Mouse (Mus musculus): ENCODE data around the gene Mcl1. TPM values are rescaled to one million over a fixed set of nuclear protein-coding genes. Genes with fewer than 3 reads are reported as not detected.
A peak's percentile ranks its signal among the peaks of the same experiment; 100 is the strongest.

Mcl1 gene
- polyA plus RNA-seq, 1 experiment from 2014 or later, result 52.4 TPM

GRCm38 (mm10) chr3:95645313-95646235 lies 13.0 kb upstream of the Mcl1 start:
- 56% methylated on average over 10 of the region's 10 CpGs for WGBS

DNA sequence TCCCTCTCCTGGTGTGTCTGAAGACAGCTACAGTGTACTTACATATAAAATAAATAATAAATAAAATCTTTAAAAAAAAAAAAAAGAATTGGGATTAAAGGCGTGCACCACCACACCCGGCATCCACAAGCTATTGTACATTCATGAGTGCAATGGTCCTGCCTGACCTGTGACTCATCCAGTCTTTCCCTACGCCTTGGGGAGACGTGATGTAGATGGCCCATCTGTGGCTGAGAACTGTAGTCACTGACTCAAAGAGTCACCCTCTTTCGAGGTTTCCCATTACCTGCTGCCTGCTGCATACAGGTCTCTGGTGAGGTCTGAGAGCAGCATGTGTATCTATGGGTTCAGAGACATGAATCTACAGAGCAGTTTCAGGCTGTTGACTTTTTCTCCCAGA lies 10.6 kb upstream of the Mcl1 start:
- Histone ChIP-seq H3K27me3 (replicated peaks; ENCODE audit: control insufficient read depth, insufficient read depth, low read length) (no peaks in the 10 kb centered on the region), H3K36me3 (ENCODE audit: control insufficient read depth, insufficient read depth) (no peaks in the 10 kb centered on the region), H3K27ac (ENCODE audit: low read depth, low read length) (no peak overlapping the region), H3K4me3 (ENCODE audit: low read depth, low read length) (no peak overlapping the region), H3K9ac (ENCODE audit: low read depth, low read length) (no peak overlapping the region), H3K9me3 (ENCODE audit: control insufficient read depth) (no peaks in the 10 kb centered on the region), H3K4me2 (replicated peaks; ENCODE audit: low read depth) (no peak overlapping the region), H3K4me1 (replicated peaks; ENCODE audit: control insufficient read depth, insufficient read depth, low read length) (no peaks in the 10 kb centered on the region)
- ATAC-seq, result no peak
- TF ChIP-seq CTCF (IDR thresholded peaks at IDR 0.05; ENCODE audit: low read depth), result no peak
- 77% methylated on average over 5 of the region's 5 CpGs for WGBS

More at GRCm38 (mm10) chr3:95645313-95646235, 13.0 kb upstream of the Mcl1 start:
- H3K27me3 ChIP-seq (replicated peaks; ENCODE audit: control insufficient read depth, insufficient read depth, low read length), result no peaks in the 10 kb centered on the region
- no peaks in the 10 kb centered on the region for H3K36me3 ChIP-seq (ENCODE audit: control insufficient read depth, insufficient read depth)
- no peaks in the 10 kb centered on the region for H3K9me3 ChIP-seq (ENCODE audit: control insufficient read depth)
- TF ChIP-seq CTCF (IDR thresholded peaks at IDR 0.05; ENCODE audit: low read depth), result no peak
- H3K4me3 ChIP-seq (ENCODE audit: low read depth, low read length), result no peak overlapping the region
- H3K9ac ChIP-seq (ENCODE audit: low read depth, low read length), result no peak overlapping the region
- no peaks in the 10 kb centered on the region for H3K4me1 ChIP-seq (replicated peaks; ENCODE audit: control insufficient read depth, insufficient read depth, low read length)
- H3K27ac ChIP-seq (ENCODE audit: low read depth, low read length), result no peak overlapping the region
- ATAC-seq, result peak; percentile 61
- H3K4me2 ChIP-seq (replicated peaks; ENCODE audit: low read depth), result no peak overlapping the region

GRCm38 (mm10) chr3:95650276-95651032 lies 8.1 kb upstream of the Mcl1 start:
- Histone ChIP-seq H3K9ac (ENCODE audit: low read depth, low read length) (no peak overlapping the region), H3K4me3 (ENCODE audit: low read depth, low read length) (no peak overlapping the region), H3K36me3 (ENCODE audit: control insufficient read depth, insufficient read depth) (no peaks in the 10 kb centered on the region), H3K4me1 (replicated peaks; ENCODE audit: control insufficient read depth, insufficient read depth, low read length) (no peaks in the 10 kb centered on the region), H3K4me2 (replicated peaks; ENCODE audit: low read depth) (0 out of 2 replicates have a peak overlapping the region, but pooled peaks have one; percentile 32), H3K27me3 (replicated peaks; ENCODE audit: control insufficient read depth, insufficient read depth, low read length) (no peaks in the 10 kb centered on the region), H3K27ac (ENCODE audit: low read depth, low read length) (peak overlapping the region; percentile 74), H3K9me3 (ENCODE audit: control insufficient read depth) (no peaks in the 10 kb centered on the region)
- WGBS, result 48% methylated on average over 6 of the region's 6 CpGs
- peak; percentile 58 for ATAC-seq
- no peak for TF ChIP-seq CTCF (IDR thresholded peaks at IDR 0.05; ENCODE audit: low read depth)

DNA sequence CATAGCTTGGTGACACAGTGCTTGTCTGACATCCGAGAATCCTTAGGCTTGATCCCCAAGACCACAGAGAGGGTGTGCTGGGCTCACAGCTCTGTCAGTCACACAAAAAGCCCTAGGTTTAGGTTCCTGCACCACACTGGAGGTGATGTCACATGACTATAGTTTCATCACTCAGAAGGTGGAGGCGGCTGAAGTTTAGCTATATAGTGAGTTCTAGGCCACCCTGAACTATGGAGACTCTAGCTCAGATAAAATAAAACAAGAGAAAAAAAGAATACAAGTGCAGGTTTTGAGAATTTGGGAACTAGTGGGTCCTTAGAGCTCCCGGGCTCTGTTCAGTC lies 7.6 kb upstream of the Mcl1 start:
- TF ChIP-seq CTCF (IDR thresholded peaks at IDR 0.05; ENCODE audit: low read depth), result no peak
- WGBS, result 78% methylated on average over 3 of the region's 3 CpGs
- Histone ChIP-seq H3K9ac (ENCODE audit: low read depth, low read length) (no peak overlapping the region), H3K27me3 (replicated peaks; ENCODE audit: control insufficient read depth, insufficient read depth, low read length) (no peaks in the 10 kb centered on the region), H3K27ac (ENCODE audit: low read depth, low read length) (peak overlapping the region; percentile 74), H3K4me2 (replicated peaks; ENCODE audit: low read depth) (0 out of 2 replicates have a peak overlapping the region, but pooled peaks have one; percentile 32), H3K4me1 (replicated peaks; ENCODE audit: control insufficient read depth, insufficient read depth, low read length) (no peaks in the 10 kb centered on the region), H3K36me3 (ENCODE audit: control insufficient read depth, insufficient read depth) (no peaks in the 10 kb centered on the region), H3K9me3 (ENCODE audit: control insufficient read depth) (no peaks in the 10 kb centered on the region), H3K4me3 (ENCODE audit: low read depth, low read length) (no peak overlapping the region)
- ATAC-seq, result peak; percentile 17; the same call in 1 of the 2 replicates

DNA sequence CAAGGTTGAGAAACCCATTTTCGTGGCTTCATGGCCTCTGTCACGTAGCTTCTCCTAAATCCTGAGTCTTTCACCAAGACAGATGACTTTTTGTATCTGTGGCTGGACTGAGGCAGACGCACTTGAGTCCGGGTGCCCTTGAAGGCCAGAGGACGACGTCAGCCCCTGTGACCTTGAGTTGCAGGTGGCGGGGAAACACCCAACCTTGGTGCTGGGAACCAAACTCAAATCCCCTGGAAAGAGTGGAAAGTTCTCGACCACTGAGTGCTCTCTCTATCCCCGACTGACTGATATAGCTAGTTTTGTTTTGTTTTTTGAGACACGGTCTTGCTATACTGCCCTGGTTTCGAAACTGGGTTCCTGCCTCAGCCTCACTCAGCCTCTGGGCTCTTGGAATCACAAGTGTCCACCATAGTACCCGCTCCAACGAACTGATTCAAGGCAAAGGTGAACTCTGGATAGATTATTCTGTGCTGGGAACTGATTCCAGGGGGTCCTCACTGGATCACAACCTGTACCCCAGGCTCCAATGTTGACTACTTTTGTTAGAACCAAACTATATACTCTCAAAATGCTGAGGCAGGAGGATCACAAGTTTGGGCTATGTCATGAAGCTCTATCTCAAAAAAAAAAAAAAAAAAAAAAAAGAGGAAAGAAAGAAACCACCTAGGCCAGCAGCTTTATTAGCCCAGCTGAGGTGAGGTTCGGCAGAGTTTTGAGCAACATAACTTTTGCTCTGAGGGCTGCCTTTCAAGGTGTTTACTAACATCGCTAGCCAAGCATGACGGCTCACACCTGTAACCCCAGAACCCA lies 7.0 kb upstream of the Mcl1 start:
- H3K27ac ChIP-seq (ENCODE audit: low read depth, low read length), result peak overlapping the region; percentile 74; the same call in 1 of the 2 replicates
- no peak for TF ChIP-seq CTCF (IDR thresholded peaks at IDR 0.05; ENCODE audit: low read depth)
- H3K36me3 ChIP-seq (ENCODE audit: control insufficient read depth, insufficient read depth), result no peaks in the 10 kb centered on the region
- no peaks in the 10 kb centered on the region for H3K27me3 ChIP-seq (replicated peaks; ENCODE audit: control insufficient read depth, insufficient read depth, low read length)
- H3K4me1 ChIP-seq (replicated peaks; ENCODE audit: control insufficient read depth, insufficient read depth, low read length), result no peaks in the 10 kb centered on the region
- H3K4me2 ChIP-seq (replicated peaks; ENCODE audit: low read depth), result no peak overlapping the region
- H3K9ac ChIP-seq (ENCODE audit: low read depth, low read length), result no peak overlapping the region
- WGBS, result 86% methylated on average over 16 of the region's 16 CpGs
- H3K4me3 ChIP-seq (ENCODE audit: low read depth, low read length), result no peak overlapping the region
- no peaks in the 10 kb centered on the region for H3K9me3 ChIP-seq (ENCODE audit: control insufficient read depth)
- no peak for ATAC-seq

Data from intestine, postnatal 0 days (tissue).